Mouse (Mus musculus) neural tube, embryonic 13.5 days (tissue): ENCODE measurements around the gene Shisa9. TPM values are rescaled to one million over a fixed set of nuclear protein-coding genes. Genes with fewer than 3 reads are reported as not detected.
A peak's percentile ranks its signal among the peaks of the same experiment; 100 is the strongest.
"Not testable (repeated sequence)": the region's sequence is repeated elsewhere in the genome, so short reads cannot be mapped to it uniquely, and the experiment has no call there.

Source experiments
- ATAC-seq: fragments of 200-750 bp; cut with Nextera tagmentation; 2 replicates; pipeline ENCODE4 v1.8.0; 2017; ENCODE audit warnings: low read depth, mild to moderate bottlenecking, moderate TSS enrichment, moderate library complexity
- H3K27ac ChIP-seq: fragments of 300-500 bp; sonication (generic); replicated peaks from 2 replicates; pipeline ENCODE4 v1.5.1; 2015; ENCODE audit warnings: moderate library complexity, mild to moderate bottlenecking, inconsistent platforms
- H3K27me3 ChIP-seq: fragments of 300-500 bp; sonication (generic); 2 replicates; pipeline ENCODE4 v1.6.1; 2015; ENCODE audit warnings: mild to moderate bottlenecking, inconsistent platforms
- H3K36me3 ChIP-seq: fragments of 300-500 bp; sonication (generic); 2 replicates; pipeline ENCODE4 v1.6.1; 2015; ENCODE audit warnings: mild to moderate bottlenecking, inconsistent platforms
- H3K4me1 ChIP-seq: fragments of 300-500 bp; sonication (generic); replicated peaks from 2 replicates; pipeline ENCODE4 v1.6.1; 2015; ENCODE audit warnings: inconsistent platforms
- H3K4me2 ChIP-seq: fragments of 300-500 bp; sonication (generic); 2 replicates; pipeline ENCODE4 v1.6.1; 2015; ENCODE audit warnings: inconsistent platforms, mild to moderate bottlenecking, moderate library complexity
- H3K4me3 ChIP-seq: fragments of 300-500 bp; sonication (generic); 2 replicates; pipeline ENCODE4 v1.5.1; 2015; ENCODE audit warnings: mild to moderate bottlenecking, inconsistent platforms
- H3K9ac ChIP-seq: fragments of 300-500 bp; sonication (generic); 2 replicates; pipeline ENCODE4 v1.6.1; 2015; ENCODE audit warnings: moderate library complexity, mild to moderate bottlenecking, inconsistent platforms
- H3K9me3 ChIP-seq: fragments of 300-500 bp; sonication (generic); 2 replicates; pipeline ENCODE4 v1.6.1; 2016; ENCODE audit warnings: inconsistent platforms
- WGBS: fragments of 180-500 bp; shearing (Covaris S2); methylation state at CpG from one replicate; pipeline ENCODE4 v1.1.7; 2015; 5-methylcytosine and 5-hydroxymethylcytosine counted together
- polyA plus RNA-seq: library from polyadenylated mRNA; unstranded; fragments of >200 nt; fragmentation: Nextera tagmentation; extraction: Ambion mirVana; gene quantifications from 2 replicates; pipeline ENCODE4 v1.2.1, GENCODE M21; 2015

The Shisa9 gene
- polyA plus RNA-seq, result 3.0 and 3.7 TPM in 2 replicates

GRCm38 (mm10) chr16:11983616-11984270 lies at the start of gene Shisa9:
TSS of gene Shisa9 (plus strand) at chr16:11984113.
- WGBS, result under 1% methylated on average over 37 of the region's 42 CpGs
- Histone ChIP-seq H3K9me3 (no peaks in the 10 kb centered on the region), H3K27ac (no peak within 1 kb of the TSS), H3K4me1 (peaks cover 31% of the 10 kb centered on the region), H3K27me3 (peaks cover 71% of the 10 kb centered on the region), H3K9ac (peak within 1 kb of the TSS; percentile 74), H3K36me3 (no peaks in the 10 kb centered on the region), H3K4me2 (peak within 1 kb of the TSS; percentile 97), H3K4me3 (peak within 1 kb of the TSS; percentile 62)
- ATAC-seq, result peak; percentile 74

- Histone ChIP-seq H3K4me3 (no peak overlapping the region), H3K9me3 (no peaks in the 10 kb centered on the region), H3K36me3 (no peaks in the 10 kb centered on the region), H3K9ac (no peak overlapping the region), H3K27ac (no peak overlapping the region), H3K4me2 (no peak overlapping the region), H3K27me3 (no peaks in the 10 kb centered on the region), H3K4me1 (no peaks in the 10 kb centered on the region)
- ATAC-seq, result no peak
Measured at GRCm38 (mm10) chr16:11940477-11940876, 43.4 kb upstream of the Shisa9 start.

GRCm38 (mm10) chr16:11960691-11961090 lies 23.2 kb upstream of the Shisa9 start:
- ATAC-seq, result no peak
- Histone ChIP-seq H3K4me2 (no peak overlapping the region), H3K27ac (no peak overlapping the region), H3K4me1 (no peaks in the 10 kb centered on the region), H3K4me3 (no peak overlapping the region), H3K9ac (no peak overlapping the region), H3K36me3 (no peaks in the 10 kb centered on the region), H3K27me3 (no peaks in the 10 kb centered on the region), H3K9me3 (no peaks in the 10 kb centered on the region)
- WGBS, result 84% methylated on average over 1 of the region's 1 CpGs

GRCm38 (mm10) chr16:11966041-11966440 lies 17.9 kb upstream of the Shisa9 start:
- Histone ChIP-seq H3K4me3 (no peak overlapping the region), H3K4me1 (no peaks in the 10 kb centered on the region), H3K4me2 (no peak overlapping the region), H3K27me3 (no peaks in the 10 kb centered on the region), H3K36me3 (no peaks in the 10 kb centered on the region), H3K9me3 (no peaks in the 10 kb centered on the region), H3K9ac (no peak overlapping the region), H3K27ac (no peak overlapping the region)
- WGBS, result 90% methylated on average over 8 of the region's 8 CpGs
- no peak for ATAC-seq

DNA sequence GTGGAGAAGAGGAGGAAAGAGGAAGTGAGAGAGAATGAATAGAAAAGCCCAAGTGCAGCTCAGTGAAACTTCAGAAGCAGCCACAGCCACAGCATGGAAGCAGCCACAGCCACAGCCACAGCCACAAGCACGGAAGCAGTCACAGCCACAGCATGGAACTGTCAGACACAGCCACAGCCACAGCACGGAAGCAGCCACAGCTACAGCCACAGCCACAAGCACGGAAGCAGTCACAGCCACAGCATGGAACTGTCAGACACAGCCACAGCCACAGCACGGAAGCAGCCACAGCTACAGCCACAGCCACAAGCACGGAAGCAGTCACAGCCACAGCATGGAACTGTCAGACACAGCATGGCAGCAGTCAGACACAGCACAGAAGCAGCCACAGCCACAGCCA lies 17.1 kb upstream of the Shisa9 start:
- H3K9me3 ChIP-seq, H3K4me1 ChIP-seq, H3K4me2 ChIP-seq, H3K27ac ChIP-seq, H3K4me3 ChIP-seq, ATAC-seq, H3K36me3 ChIP-seq, H3K27me3 ChIP-seq, H3K9ac ChIP-seq: not testable (repeated sequence)
- WGBS, result 95% methylated on average over 5 of the region's 5 CpGs

DNA sequence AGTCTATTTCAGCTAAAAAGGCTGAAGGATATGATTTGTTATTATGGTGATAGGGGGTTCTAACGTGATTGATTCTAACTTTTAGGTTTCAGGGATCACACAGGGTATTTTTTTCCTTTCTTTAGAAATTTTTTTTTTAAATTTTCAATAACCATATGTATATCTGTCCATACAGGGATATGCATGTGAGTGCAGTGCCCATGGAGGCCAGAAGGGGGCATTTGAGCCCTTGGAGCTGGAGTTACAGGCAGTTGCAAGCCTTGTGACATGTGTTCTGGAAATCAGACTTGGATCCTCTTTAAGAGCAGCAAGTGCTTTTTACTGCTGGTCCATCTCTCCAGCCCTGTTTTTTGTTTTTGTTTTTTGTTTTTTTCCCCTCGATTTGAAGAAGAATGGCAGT lies 16.3 kb upstream of the Shisa9 start:
- Histone ChIP-seq H3K36me3 (no peaks in the 10 kb centered on the region), H3K9ac (no peak overlapping the region), H3K9me3 (no peaks in the 10 kb centered on the region), H3K4me2 (no peak overlapping the region), H3K27ac (no peak overlapping the region), H3K4me1 (no peaks in the 10 kb centered on the region), H3K4me3 (no peak overlapping the region), H3K27me3 (no peaks in the 10 kb centered on the region)
- WGBS, result 71% methylated on average over 2 of the region's 2 CpGs
- no peak for ATAC-seq

GRCm38 (mm10) chr16:11973707-11974106 lies 10.2 kb upstream of the Shisa9 start:
- Histone ChIP-seq H3K27me3 (no peaks in the 10 kb centered on the region), H3K4me2 (no peak overlapping the region), H3K4me3 (no peak overlapping the region), H3K4me1 (no peaks in the 10 kb centered on the region; the same call in 1 of the 2 replicates), H3K9ac (no peak overlapping the region), H3K9me3 (no peaks in the 10 kb centered on the region), H3K36me3 (no peaks in the 10 kb centered on the region), H3K27ac (no peak overlapping the region)
- WGBS, result 54% methylated on average over 4 of the region's 4 CpGs
- ATAC-seq, result no peak

DNA sequence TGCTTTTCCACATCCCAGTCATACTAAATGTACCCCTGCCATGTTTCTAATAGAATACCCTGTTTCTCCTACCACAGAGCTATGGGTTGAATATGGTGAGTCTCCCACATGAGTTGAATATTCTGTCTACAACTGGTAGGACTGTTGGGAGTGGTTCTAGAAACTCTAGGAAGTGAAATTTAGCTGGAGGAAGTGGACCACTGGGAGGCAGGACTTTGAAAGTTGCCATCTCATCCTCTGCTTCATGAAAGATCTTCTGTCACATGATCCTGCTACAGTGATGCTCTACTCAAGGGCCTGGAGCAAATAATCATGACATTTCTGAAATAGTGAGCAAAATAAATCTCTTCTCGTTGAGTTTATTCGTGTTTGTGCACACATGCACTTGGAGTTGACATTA lies 7.2 kb upstream of the Shisa9 start:
- ATAC-seq, result no peak
- H3K36me3 ChIP-seq, result no peaks in the 10 kb centered on the region
- H3K9ac ChIP-seq, result no peak overlapping the region
- H3K9me3 ChIP-seq, result no peaks in the 10 kb centered on the region
- H3K4me3 ChIP-seq, result no peak overlapping the region
- H3K4me1 ChIP-seq, result no peaks in the 10 kb centered on the region; the same call in 1 of the 2 replicates
- 88% methylated on average over 2 of the region's 2 CpGs for WGBS
- no peak overlapping the region for H3K27ac ChIP-seq
- H3K27me3 ChIP-seq, result peaks cover 8% of the 10 kb centered on the region
- no peak overlapping the region for H3K4me2 ChIP-seq

DNA sequence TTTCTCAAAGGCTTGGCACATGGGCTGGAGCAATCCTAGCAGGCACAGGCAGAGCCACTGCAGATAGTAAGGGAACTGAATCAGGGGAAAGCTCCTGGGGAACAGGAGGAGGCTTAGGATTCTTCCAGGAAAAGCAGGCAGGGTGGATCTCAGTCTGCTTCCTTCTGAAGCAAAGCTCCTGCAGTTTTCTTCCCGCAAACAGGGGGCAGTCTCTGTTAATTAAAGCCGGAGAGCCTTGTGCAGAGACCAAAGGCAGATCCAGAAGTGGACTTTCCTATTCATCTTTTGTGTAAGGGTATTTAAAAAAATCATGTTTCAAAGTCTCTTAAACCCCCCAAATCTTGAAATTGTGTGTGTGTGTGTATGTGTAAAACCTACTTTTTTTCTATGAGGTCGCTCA lies 3.1 kb upstream of the Shisa9 start:
- Histone ChIP-seq H3K9ac (no peak overlapping the region), H3K27ac (no peak overlapping the region), H3K9me3 (no peaks in the 10 kb centered on the region), H3K4me1 (peaks cover 31% of the 10 kb centered on the region), H3K27me3 (peaks cover 48% of the 10 kb centered on the region), H3K36me3 (no peaks in the 10 kb centered on the region), H3K4me3 (no peak overlapping the region), H3K4me2 (no peak overlapping the region)
- ATAC-seq, result no peak
- 20% methylated on average over 3 of the region's 3 CpGs for WGBS

DNA sequence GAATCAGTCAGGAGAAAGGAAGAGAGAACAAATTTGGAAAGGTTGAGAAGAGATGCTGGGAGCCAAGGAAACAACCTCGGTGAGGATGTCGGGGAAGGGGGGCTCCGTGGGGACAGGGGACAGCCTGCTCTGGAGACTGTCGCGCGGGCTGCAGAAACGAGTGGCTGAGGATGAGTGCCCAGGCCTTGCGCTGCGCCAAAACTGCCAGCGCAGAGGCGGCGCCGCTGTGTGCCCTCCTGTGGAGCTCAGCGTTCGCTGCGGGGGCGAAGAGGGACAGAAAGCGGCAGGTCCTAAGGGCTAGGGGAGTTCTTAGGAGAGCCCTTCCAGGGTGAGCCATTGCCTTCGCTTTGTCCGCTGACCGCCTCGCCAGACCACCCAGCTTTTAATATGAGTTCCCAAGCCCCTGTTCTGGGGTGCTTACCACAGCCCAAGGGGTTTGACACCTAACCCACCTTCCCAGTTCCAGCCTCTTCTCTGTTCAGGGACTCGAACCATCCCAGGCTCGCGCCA lies 752 bp upstream of the Shisa9 start:
- ATAC-seq, result peak; percentile 45
- WGBS, result under 1% methylated on average over 25 of the region's 25 CpGs
- H3K4me2 ChIP-seq, result peak overlapping the region; percentile 97

GRCm38 (mm10) chr16:11984271-11984791 lies 418 bp downstream of the Shisa9 start:
- Histone ChIP-seq H3K27ac (no peak overlapping the region), H3K4me2 (peak overlapping the region; percentile 97), H3K4me3 (peak overlapping the region; percentile 62), H3K9ac (peak overlapping the region; percentile 74), H3K4me1 (peaks cover 31% of the 10 kb centered on the region), H3K27me3 (peaks cover 71% of the 10 kb centered on the region), H3K9me3 (no peaks in the 10 kb centered on the region), H3K36me3 (no peaks in the 10 kb centered on the region)
- WGBS, result under 1% methylated on average over 67 of the region's 76 CpGs
- ATAC-seq, result peak; percentile 80

More for the DNA sequence above, 752 bp upstream of the Shisa9 start:
- H3K27me3 ChIP-seq, result peaks cover 71% of the 10 kb centered on the region
- H3K36me3 ChIP-seq, result no peaks in the 10 kb centered on the region
- H3K4me1 ChIP-seq, result peaks cover 31% of the 10 kb centered on the region
- no peak overlapping the region for H3K27ac ChIP-seq
- H3K9me3 ChIP-seq, result no peaks in the 10 kb centered on the region
- H3K4me3 ChIP-seq, result peak overlapping the region; percentile 62
- H3K9ac ChIP-seq, result peak overlapping the region; percentile 74

GRCm38 (mm10) chr16:11987056-11987455 lies 3.1 kb downstream of the Shisa9 start:
- H3K9ac ChIP-seq, result 0 out of 2 replicates have a peak overlapping the region, but pooled peaks have one; percentile 5
- H3K27me3 ChIP-seq, result peaks cover 60% of the 10 kb centered on the region
- ATAC-seq, result no peak
- peaks cover 31% of the 10 kb centered on the region for H3K4me1 ChIP-seq
- no peak overlapping the region for H3K4me3 ChIP-seq
- no peak overlapping the region for H3K27ac ChIP-seq
- H3K9me3 ChIP-seq, result no peaks in the 10 kb centered on the region
- H3K4me2 ChIP-seq, result peak overlapping the region; percentile 97
- H3K36me3 ChIP-seq, result no peaks in the 10 kb centered on the region
- WGBS, result 74% methylated on average over 4 of the region's 4 CpGs
